Mouse (Mus musculus) right cerebral cortex, postnatal 25 days (tissue): ENCODE results near the gene Ankrd22.

Experiments
- DNase-seq: peaks from one replicate; pipeline ENCODE4 v3.0.0; 2022

Ankrd22 gene

GRCm38 (mm10) chr19:34078130-34078529 lies 87.7 kb downstream of the Ankrd22 start:
- no peak for DNase-seq

- no peak for DNase-seq
These were observed 91.6 kb downstream of the Ankrd22 start for GRCm38 (mm10) chr19:34074239-34074638.
